24 mouse cellular contexts compared by ENCODE assay signal in genomic region chr9:82763651-82764050, GRCm38 (mm10).
"Had no signal": no experiment of that assay in that cellular context is flagged by ENCODE, and none has a peak within 500 bp of the region (broad histone marks: within the 10 kb centered on the region; RNA-seq: fewer than 3 reads in every experiment).

No protein-coding gene starts in this region.

- DNase-seq: gastrocnemius, postnatal 14 days; gastrocnemius, postnatal 36 days; heart, adult 18-20 months; heart, postnatal 10 days; heart, postnatal 4 days; kidney, adult 11 months; kidney, adult 2 months; kidney, adult 9 months; kidney, postnatal 14 days; kidney, postnatal 36 days; left cerebral cortex, postnatal 4 days had no signal

- H3K4me3 ChIP-seq: heart, embryonic 10.5 days; heart, embryonic 12.5 days; hindbrain, embryonic 13.5 days; hindbrain, embryonic 15.5 days; kidney, embryonic 15.5 days; left cerebral cortex, adult 2 months; limb, embryonic 13.5 days; limb, embryonic 15.5 days; liver, embryonic 12.5 days had no signal

- H3K9ac ChIP-seq: heart, embryonic 12.5 days; hindbrain, embryonic 13.5 days; hindbrain, embryonic 15.5 days; kidney, embryonic 15.5 days; limb, embryonic 13.5 days; limb, embryonic 15.5 days; liver, embryonic 12.5 days; liver, embryonic 14.5 days had no signal

- H3K27me3 ChIP-seq: heart, embryonic 12.5 days; hindbrain, embryonic 13.5 days; hindbrain, embryonic 15.5 days; kidney, embryonic 15.5 days; limb, embryonic 13.5 days; limb, embryonic 15.5 days; liver, embryonic 12.5 days had no signal

- H3K27ac ChIP-seq: heart, embryonic 10.5 days; hindbrain, embryonic 13.5 days; hindbrain, embryonic 15.5 days; hindbrain, postnatal 0 days; kidney, embryonic 15.5 days; kidney, postnatal 0 days; left cerebral cortex, adult 2 months; limb, embryonic 13.5 days; limb, embryonic 15.5 days; liver, embryonic 12.5 days; liver, embryonic 14.5 days had no signal

- H3K9me3 ChIP-seq: heart, embryonic 10.5 days; hindbrain, embryonic 13.5 days; hindbrain, embryonic 15.5 days; kidney, embryonic 15.5 days; limb, embryonic 13.5 days; limb, embryonic 15.5 days; liver, embryonic 12.5 days had no signal

- H3K36me3 ChIP-seq: heart, embryonic 10.5 days; heart, embryonic 12.5 days; hindbrain, embryonic 13.5 days; hindbrain, embryonic 15.5 days; kidney, embryonic 15.5 days; limb, embryonic 13.5 days; limb, embryonic 15.5 days; liver, embryonic 12.5 days had no signal

- ATAC-seq: hindbrain, postnatal 0 days; intestine, embryonic 16.5 days; liver, embryonic 12.5 days had no signal

- H3K4me1 ChIP-seq: heart, embryonic 10.5 days; heart, embryonic 12.5 days; hindbrain, embryonic 13.5 days; hindbrain, embryonic 15.5 days; kidney, embryonic 15.5 days; limb, embryonic 15.5 days; liver, embryonic 12.5 days had no signal

- H3K4me2 ChIP-seq: heart, embryonic 12.5 days; hindbrain, embryonic 13.5 days; hindbrain, embryonic 15.5 days; kidney, embryonic 15.5 days; limb, embryonic 13.5 days; limb, embryonic 15.5 days; liver, embryonic 12.5 days had no signal
